Mouse (Mus musculus): ENCODE measurements around the gene Ankrd11.

GRCm38 (mm10) chr8:123024226-123024625 is 17.9 kb downstream of the Ankrd11 start:
- TF ChIP-seq CTCF (IDR thresholded peaks at IDR 0.05; ENCODE audit: low read depth): no peak
- no peak for TF ChIP-seq EP300 (IDR thresholded peaks at IDR 0.05; ENCODE audit: low read depth)

All from heart, postnatal 0 days (tissue).